Mouse (Mus musculus): ENCODE measurements around the gene Spg7.
"Not testable (repeated sequence)": the region's sequence is repeated elsewhere in the genome, so short reads cannot be mapped to it uniquely, and the experiment has no call there.

Gene Spg7

GRCm38 (mm10) chr8:123041008-123041773 lies 21.6 kb upstream of the Spg7 start:
- DNase-seq (ENCODE audit: low spot score in 2 of 2) = peak; percentile 62 to 72

GRCm38 (mm10) chr8:123041774-123042105 lies 21.0 kb upstream of the Spg7 start:
- DNase-seq (ENCODE audit: low spot score in 2 of 2) = no peak

- peak; percentile 100 for DNase-seq (ENCODE audit: low spot score in 2 of 2)
These were observed 20.4 kb upstream of the Spg7 start, which contains the start of gene Ankrd11 for GRCm38 (mm10) chr8:123042158-123042973. Ankrd11 (minus strand) TSS chr8:123042277.

- no peak for DNase-seq (ENCODE audit: low spot score in 2 of 2)
These were observed 19.6 kb upstream of the Spg7 start for GRCm38 (mm10) chr8:123042974-123043625.

GRCm38 (mm10) chr8:123043941-123044340 lies 18.8 kb upstream of the Spg7 start:
- DNase-seq (ENCODE audit: low spot score in 2 of 2) = no peak

GRCm38 (mm10) chr8:123044743-123045425 lies 17.9 kb upstream of the Spg7 start:
- DNase-seq (ENCODE audit: low spot score in 2 of 2) = not testable (repeated sequence)

GRCm38 (mm10) chr8:123046706-123047105 lies 16.0 kb upstream of the Spg7 start:
- no peak for DNase-seq (ENCODE audit: low spot score in 2 of 2)

- DNase-seq (ENCODE audit: low spot score in 2 of 2) = no peak
These were observed 14.9 kb upstream of the Spg7 start for GRCm38 (mm10) chr8:123047827-123048226.

GRCm38 (mm10) chr8:123048402-123048801 lies 14.3 kb upstream of the Spg7 start:
- DNase-seq (ENCODE audit: low spot score in 2 of 2) = no peak

GRCm38 (mm10) chr8:123051458-123051857 lies 11.3 kb upstream of the Spg7 start:
- DNase-seq (ENCODE audit: low spot score in 2 of 2) = no peak

GRCm38 (mm10) chr8:123064072-123064471 lies 1.3 kb downstream of the Spg7 start:
- no peak for DNase-seq (ENCODE audit: low spot score in 2 of 2)

GRCm38 (mm10) chr8:123064809-123065213 lies 2.1 kb downstream of the Spg7 start:
- DNase-seq (ENCODE audit: low spot score in 2 of 2) = no peak

GRCm38 (mm10) chr8:123065214-123066100 lies 2.7 kb downstream of the Spg7 start:
- DNase-seq (ENCODE audit: low spot score in 2 of 2) = peak; percentile 97 to 98

- no peak for DNase-seq (ENCODE audit: low spot score in 2 of 2)
These were observed 3.5 kb downstream of the Spg7 start for GRCm38 (mm10) chr8:123066101-123066683.

- DNase-seq (ENCODE audit: low spot score in 2 of 2) = no peak
These were observed 8.4 kb downstream of the Spg7 start for GRCm38 (mm10) chr8:123071176-123071575.

- DNase-seq (ENCODE audit: low spot score in 2 of 2) = no peak
These were observed 14.5 kb downstream of the Spg7 start for GRCm38 (mm10) chr8:123077213-123077612.

GRCm38 (mm10) chr8:123082993-123083392 lies 20.3 kb downstream of the Spg7 start:
- DNase-seq (ENCODE audit: low spot score in 2 of 2) = no peak

GRCm38 (mm10) chr8:123083610-123084009 lies 20.9 kb downstream of the Spg7 start:
- DNase-seq (ENCODE audit: low spot score in 2 of 2) = peak; percentile 72 to 86

- no peak for DNase-seq (ENCODE audit: low spot score in 2 of 2)
These were observed 24.5 kb downstream of the Spg7 start for GRCm38 (mm10) chr8:123087289-123087688.

GRCm38 (mm10) chr8:123097216-123097615 lies 34.5 kb downstream of the Spg7 start:
- DNase-seq (ENCODE audit: low spot score in 2 of 2) = peak; percentile 73 to 74

Measured in right cerebral cortex, postnatal 10 days (tissue).